Mouse (Mus musculus) embryonic stem cell, embryonic (primary cell): ENCODE results near the gene Fam187b.

Source experiments
- CTCF ChIA-PET, 4 experiments: fragments of 300-600 bp in 2 of 4; fragments of 350-600 bp in 2 of 4; sonication (Branson Sonifier 250); formaldehyde crosslinking; loops; one replicate each; lab custom pipeline; 2022; ENCODE audit warnings: inconsistent platforms in 2 of 4; lab: Charles Lee
- POLR2A ChIA-PET, 4 experiments: fragments of 300-600 bp in 2 of 4; fragments of 350-600 bp in 2 of 4; sonication (Branson Sonifier 250); formaldehyde crosslinking; loops; one replicate each; lab custom pipeline; 2022; ENCODE audit warnings: antibody characterized with exemption in 4 of 4, inconsistent platforms in 1 of 4; lab: Charles Lee

Gene Fam187b

DNA sequence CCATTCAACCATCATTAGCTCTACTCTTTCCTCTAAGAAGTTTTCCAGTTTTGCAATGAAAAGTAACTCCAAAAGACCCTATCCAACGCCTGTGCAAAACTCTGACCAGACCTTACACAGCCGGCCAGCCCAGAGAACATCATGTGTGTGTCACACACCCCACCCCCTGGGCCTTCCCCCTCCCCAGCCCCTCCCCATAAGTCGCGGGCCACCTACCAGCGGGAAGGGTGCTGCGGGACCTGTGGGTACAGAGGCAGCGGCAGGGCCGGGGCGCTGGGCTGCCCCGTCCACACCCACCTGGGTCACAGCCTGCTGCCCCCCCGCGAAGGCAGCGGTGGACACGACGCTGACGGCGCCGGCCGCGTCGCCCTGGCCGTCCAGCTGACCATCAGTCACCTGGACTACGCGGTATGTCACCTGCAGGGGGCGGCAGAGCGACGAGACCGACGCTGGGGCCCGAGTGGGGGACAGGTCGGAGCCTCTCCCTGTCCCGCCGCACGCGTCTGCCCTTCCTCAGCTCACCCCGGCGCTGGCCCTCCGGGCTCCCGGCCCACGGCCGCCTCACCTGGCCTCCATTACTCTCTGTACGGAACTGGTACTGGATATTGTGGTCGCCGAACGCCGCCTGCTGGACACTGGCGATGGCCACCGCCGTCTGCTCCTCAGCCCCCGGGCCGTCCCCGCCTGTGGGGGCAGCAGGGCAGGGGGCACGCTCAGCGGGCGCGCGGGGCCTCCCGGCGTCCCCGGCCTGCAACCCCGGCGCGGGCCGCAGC lies 17.8 kb upstream of the Fam187b start:
- CTCF ChIA-PET, result interaction anchor here (0.6 to 3.7 kb wide), 20 partner anchors 10 to 1499 kb away, joined by 3 to 21 read pairs (median 6); partner anchors contain the start of genes Fam187b (in 2 of the 4), Lsr (in 2 of the 4), Ffar1 (in 1 of the 4) and Pmis2 (in 1 of the 4)
- POLR2A ChIA-PET, result interaction anchor here (0.6 to 6.0 kb wide), 34 partner anchors 8 to 319 kb away, joined by 3 to 30 read pairs (median 4); partner anchors contain the start of genes Fam187b (in 3 of the 4), Lsr (in 3 of the 4), Pmis2 (in 2 of the 4) and Hamp (in 1 of the 4)

DNA sequence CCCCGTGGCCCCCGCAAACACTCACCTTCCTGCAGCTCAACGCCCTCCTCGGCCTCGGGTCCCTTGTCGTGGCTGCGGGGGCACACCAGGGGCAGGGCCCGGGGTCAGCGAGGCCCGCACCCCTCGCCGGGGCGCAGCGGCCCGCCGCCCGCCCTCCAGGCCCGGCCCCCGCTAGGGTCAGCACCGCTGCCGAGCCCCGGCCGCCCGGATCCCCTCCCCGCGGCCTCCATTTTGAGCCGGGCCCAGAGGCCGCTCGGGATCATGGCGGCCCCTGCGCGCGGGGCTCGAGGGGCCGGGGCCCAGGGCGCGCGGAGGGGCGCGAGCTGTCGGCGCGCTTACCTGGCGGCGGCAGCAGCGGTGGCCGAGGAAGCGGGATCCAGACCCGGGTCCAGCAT lies 17.2 kb upstream of the Fam187b start:
- ChIA-PET POLR2A (interaction anchor here (0.5 to 6.0 kb wide), 43 partner anchors 9 to 351 kb away, joined by 3 to 30 read pairs (median 4); partner anchors contain the start of genes Fam187b (in 3 of the 4), Lsr (in 3 of the 4), Gramd1a (in 1 of the 4) and Hamp (in 1 of the 4)), CTCF (interaction anchor here (0.5 to 3.7 kb wide), 17 partner anchors 11 to 455 kb away, joined by 3 to 21 read pairs (median 6); partner anchors contain the start of genes Fam187b (in 3 of the 4) and Lsr (in 3 of the 4))

DNA sequence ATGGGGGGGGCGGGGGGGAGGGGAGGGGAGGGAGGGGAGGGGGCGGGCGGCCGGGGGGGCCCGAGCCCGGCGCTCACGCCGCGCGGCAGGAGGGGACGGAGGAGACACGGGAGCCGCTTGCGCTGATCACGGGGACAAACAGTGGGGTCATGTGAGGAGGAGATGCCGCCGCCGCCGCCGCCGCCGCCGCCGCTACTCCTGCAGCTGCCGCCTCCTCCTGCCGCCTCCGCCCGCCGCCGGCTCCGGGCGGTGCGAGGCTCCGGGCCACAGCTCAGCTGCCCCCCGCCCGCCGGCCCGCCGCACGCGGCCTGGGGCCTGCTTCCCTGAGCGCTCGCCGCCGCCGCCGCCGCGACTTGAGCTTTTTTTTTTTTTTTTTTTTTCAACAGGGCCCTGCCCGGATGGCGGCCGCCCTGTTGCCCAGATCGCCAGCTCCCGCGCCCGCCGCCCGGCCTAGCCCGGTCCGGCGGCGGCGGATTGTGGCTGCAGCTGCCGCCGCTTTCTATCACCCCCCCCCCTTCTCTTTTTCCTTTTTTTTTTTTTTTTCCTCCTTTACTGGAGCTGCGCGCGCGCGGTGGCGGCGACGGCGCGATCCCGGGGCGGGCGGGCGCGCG lies 16.7 kb upstream of the Fam187b start, which contains the start of gene Usf2:
Gene Usf2, minus strand, starts transcription at position 48 of the 611 bp plus-strand sequence.
- CTCF ChIA-PET, result interaction anchor here (0.5 to 3.7 kb wide), 20 partner anchors 8 to 455 kb away, joined by 3 to 21 read pairs (median 4); partner anchors contain the start of genes Fam187b (in 3 of the 4), Lsr (in 3 of the 4) and Tmem147 (in 1 of the 4)
- POLR2A ChIA-PET, result interaction anchor here (0.5 to 6.0 kb wide), 52 partner anchors 8 to 723 kb away, joined by 3 to 30 read pairs (median 4); partner anchors contain the start of genes Fam187b (in 3 of the 4), Lsr (in 3 of the 4), Gramd1a (in 1 of the 4) and Hamp (in 1 of the 4)

DNA sequence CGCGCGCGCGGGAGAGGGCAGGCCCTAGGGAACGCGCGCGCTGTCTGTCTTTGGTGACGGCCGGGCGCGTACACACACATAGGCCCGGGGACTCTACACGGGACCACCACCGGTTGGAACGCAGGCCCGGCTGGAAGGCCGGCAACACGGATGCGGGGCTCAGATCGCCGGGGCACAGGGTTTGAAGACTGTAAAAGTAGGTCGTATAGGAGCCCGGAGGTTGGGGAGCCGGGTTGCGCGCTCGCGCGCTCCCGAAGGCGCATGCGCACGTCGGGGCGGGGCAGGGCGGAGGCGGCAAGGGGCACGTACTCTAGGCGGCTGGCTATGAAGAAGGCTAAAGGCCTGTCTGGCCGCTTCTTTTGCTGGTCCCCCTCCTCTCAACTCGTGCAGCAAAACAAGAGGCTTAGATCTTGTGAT lies 16.2 kb upstream of the Fam187b start:
- POLR2A ChIA-PET, result interaction anchor here (0.6 to 6.0 kb wide), 40 partner anchors 8 to 724 kb away, joined by 3 to 30 read pairs (median 4); partner anchors contain the start of genes Fam187b (in 2 of the 4), Lsr (in 2 of the 4) and Gramd1a (in 1 of the 4)

DNA sequence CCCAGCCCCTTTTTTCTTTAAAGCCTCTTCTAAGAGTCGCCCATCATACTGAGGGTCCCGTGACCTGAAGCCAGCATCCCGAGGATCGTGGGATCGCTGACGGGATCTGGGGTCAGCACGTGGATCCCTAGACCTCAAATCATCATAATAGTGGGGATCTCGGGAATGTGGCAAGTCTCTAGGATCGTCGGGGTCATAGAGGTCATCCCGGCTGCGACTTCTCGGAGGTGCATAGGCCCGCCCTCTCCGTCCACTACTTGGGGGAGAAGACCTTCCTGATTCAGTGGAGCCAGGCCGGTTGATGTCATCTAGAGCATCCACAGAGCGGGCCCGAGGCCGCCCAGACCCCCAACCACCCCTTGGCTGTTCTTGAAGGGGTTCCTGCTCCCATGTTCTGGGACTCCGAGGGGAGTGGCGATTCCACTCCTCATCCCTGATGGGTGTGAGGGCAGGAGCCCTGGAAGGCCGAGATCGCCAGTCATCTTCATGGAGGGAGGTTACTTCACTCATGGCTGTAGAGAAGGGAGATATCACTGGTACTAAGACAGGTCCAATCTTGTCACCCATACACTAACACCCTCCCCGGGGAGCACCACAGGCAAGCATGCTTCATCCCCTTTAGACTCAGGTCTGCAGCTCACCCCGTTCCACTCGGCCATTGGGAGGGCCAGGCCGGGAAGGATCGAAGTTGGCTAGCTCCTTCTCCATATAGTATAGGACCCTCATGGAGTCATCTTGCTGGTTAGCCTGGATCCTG lies 15.3 kb upstream of the Fam187b start:
- ChIA-PET CTCF (interaction anchor here in 3 of 4 experiments (0.6 to 1.4 kb wide), 3 partner anchors 15 to 742 kb away, joined by 3 to 4 read pairs (median 3); partner anchors contain the start of genes Fam187b (in 1 of the 3) and Lsr (in 1 of the 3)), POLR2A (interaction anchor here in 2 of 4 experiments (0.7 to 3.3 kb wide), 6 partner anchors 9 to 166 kb away, joined by 3 to 13 read pairs (median 5); partner anchors contain the start of genes Fam187b (in 1 of the 2) and Lsr (in 1 of the 2))

More for the DNA sequence above, 16.2 kb upstream of the Fam187b start:
- CTCF ChIA-PET, result interaction anchor here (0.6 to 3.7 kb wide), 15 partner anchors 8 to 228 kb away, joined by 3 to 21 read pairs (median 5); partner anchors contain the start of genes Fam187b (in 3 of the 4), Lsr (in 3 of the 4) and Tmem147 (in 1 of the 4)

DNA sequence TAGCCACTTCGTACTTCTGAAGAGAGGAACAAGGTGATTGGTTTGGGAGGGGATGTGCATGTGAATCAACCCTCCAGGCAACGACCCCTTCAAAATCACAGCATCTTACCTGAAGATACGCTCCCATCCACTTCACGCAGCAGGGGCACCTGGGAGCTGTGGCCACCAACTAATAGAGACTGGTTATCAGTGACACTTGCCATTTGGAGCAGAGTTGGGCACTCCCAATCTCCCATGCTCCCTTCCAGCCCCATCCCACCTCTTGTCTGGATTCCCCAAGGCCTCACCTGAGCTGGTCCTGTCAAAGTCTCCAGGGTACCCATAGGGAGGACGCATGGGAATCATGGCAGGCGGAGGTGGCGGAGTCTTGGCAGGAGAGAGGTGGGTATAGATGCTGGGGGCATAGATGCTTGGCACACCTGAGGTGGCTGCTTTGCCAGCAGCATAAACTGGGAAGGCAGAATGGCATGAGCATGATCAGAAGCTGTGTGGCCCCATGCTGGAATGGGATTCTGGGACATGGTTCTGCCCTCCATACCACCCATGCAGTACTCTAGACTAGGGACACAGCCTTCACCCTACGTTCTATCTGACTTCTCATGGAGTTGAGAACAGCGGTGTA lies 14.6 kb upstream of the Fam187b start:
- CTCF ChIA-PET, result interaction anchor here in 2 of 4 experiments (0.6 to 0.9 kb wide), 2 partner anchors 15 to 742 kb away, joined by 3 read pairs; partner anchors contain the start of genes Fam187b (in 1 of the 2) and Lsr (in 1 of the 2)
- POLR2A ChIA-PET, result interaction anchor here in 2 of 4 experiments (0.7 to 3.3 kb wide), 5 partner anchors 8 to 114 kb away, joined by 3 to 13 read pairs (median 4); partner anchors contain the start of genes Fam187b (in 1 of the 2) and Lsr (in 1 of the 2)

DNA sequence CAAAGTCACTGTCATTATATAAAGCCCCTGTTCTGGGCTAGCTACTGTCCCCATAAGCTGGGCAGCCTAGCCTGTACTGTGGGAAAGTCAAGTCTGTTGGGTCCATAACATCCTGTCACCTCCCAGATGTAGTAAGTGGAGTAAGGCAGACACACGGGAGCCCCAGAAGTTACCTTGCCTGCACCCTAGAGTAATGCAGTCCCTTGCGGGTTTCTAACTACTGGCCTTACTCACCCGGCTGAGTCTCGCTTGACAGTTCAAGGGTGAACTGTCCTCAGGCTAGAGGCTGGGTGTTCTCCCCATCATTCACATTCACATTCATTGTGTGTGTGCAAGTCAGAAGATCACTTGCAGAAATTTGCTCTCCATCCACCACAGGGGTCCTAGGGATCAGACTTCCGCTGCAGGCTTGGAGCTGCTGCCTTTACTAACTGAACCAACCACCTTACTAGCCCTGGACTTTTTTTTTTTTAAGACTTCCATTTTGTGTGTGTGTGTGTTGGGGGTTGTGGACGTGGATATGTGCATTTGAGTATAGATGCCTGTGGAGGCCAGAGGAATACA lies 13.7 kb upstream of the Fam187b start:
- POLR2A ChIA-PET, result interaction anchor here in 2 of 4 experiments (0.6 to 3.3 kb wide), 12 partner anchors 8 to 242 kb away, joined by 3 to 13 read pairs (median 3); partner anchors contain the start of genes Fam187b (in 2 of the 2), Lsr (in 2 of the 2) and Krtdap (in 1 of the 2)
- CTCF ChIA-PET, result interaction anchor here in 1 of 4 experiments (0.6 to 1.0 kb wide), 2 partner anchors 14 to 48 kb away, joined by 3 to 4 read pairs; partner anchors contain the start of gene Fam187b

GRCm38 (mm10) chr7:30962862-30963261 lies 10.7 kb upstream of the Fam187b start:
- ChIA-PET POLR2A (interaction anchor here in 1 of 4 experiments (1.0 kb wide), 1 partner anchor 11 kb away, joined by 4 read pairs; the partner anchor contains the start of gene Fam187b), CTCF (interaction anchor here in 1 of 4 experiments (0.6 kb wide), 1 partner anchor 657 kb away, joined by 3 read pairs; no protein-coding TSS in a partner anchor)

GRCm38 (mm10) chr7:30964366-30964765 lies 9.2 kb upstream of the Fam187b start:
- ChIA-PET POLR2A (interaction anchor here in 2 of 4 experiments (1.1 to 4.2 kb wide), 4 partner anchors 8 to 11 kb away, joined by 4 to 21 read pairs (median 4); partner anchors contain the start of genes Lsr (in 1 of the 2) and Usf2 (in 1 of the 2)), CTCF (interaction anchor here in 3 of 4 experiments (0.6 to 1.2 kb wide), 4 partner anchors 9 to 114 kb away, joined by 3 to 4 read pairs (median 3); partner anchors contain the start of gene Fam187b (in 1 of the 3))

DNA sequence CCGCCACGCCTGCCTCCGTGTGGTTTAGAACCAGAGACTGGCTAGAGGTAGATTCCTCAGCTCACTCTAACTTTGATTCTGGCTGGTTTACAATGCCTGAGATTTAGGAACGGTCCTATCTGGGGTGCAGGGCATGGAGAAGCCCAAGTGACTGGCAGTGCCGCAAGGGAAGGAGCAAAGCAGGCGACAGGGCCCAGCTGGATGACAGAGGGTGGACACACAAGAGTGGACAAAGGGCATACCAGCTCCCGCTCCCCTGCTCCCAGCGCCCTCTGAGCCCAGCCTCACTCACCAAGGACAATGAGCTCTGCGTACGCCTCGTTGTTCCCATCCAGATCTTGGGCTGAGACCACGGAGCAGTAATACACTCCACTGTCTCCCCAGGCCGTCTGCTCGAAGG lies 7.9 kb upstream of the Fam187b start:
- CTCF ChIA-PET, result interaction anchor here in 3 of 4 experiments (0.6 to 1.2 kb wide), 6 partner anchors 8 to 188 kb away, joined by 3 to 4 read pairs (median 3); partner anchors contain the start of gene Fam187b (in 1 of the 3)
- POLR2A ChIA-PET, result interaction anchor here in 2 of 4 experiments (4.2 to 4.3 kb wide), 2 partner anchors 10 to 11 kb away, joined by 21 to 30 read pairs; partner anchors contain the start of gene Usf2 (in 2 of the 2)

GRCm38 (mm10) chr7:30966657-30967056 lies 6.9 kb upstream of the Fam187b start:
- POLR2A ChIA-PET, result interaction anchor here in 2 of 4 experiments (0.9 to 4.3 kb wide), 3 partner anchors 11 to 12 kb away, joined by 3 to 30 read pairs (median 21); partner anchors contain the start of gene Usf2 (in 2 of the 2)

DNA sequence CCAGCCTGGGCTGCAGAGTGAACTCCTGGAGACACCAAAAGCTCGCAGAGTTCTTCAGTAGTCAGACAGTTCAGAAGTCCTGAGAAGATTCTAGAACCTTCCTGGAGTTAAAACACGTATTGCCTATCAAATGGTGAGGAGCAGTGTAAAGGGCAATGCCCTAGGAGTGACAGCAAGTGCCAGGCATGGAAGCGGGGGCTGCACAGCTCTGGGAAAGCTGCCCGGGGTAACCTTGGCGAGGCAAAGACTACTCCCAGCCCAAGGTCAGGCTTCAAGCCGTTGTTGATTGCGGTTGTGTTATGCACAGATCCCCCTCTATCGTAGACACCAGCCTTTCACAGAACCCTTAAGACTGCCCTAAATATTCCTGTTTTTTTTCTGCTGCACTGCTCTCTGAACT lies 5.0 kb upstream of the Fam187b start:
- POLR2A ChIA-PET, result interaction anchor here in 2 of 4 experiments (0.5 to 4.3 kb wide), 5 partner anchors 8 to 797 kb away, joined by 3 to 30 read pairs (median 4); partner anchors contain the start of gene Usf2 (in 1 of the 2)
- CTCF ChIA-PET, result no interaction called here

More at GRCm38 (mm10) chr7:30966657-30967056, 6.9 kb upstream of the Fam187b start:
- CTCF ChIA-PET, result interaction anchor here in 2 of 4 experiments (0.5 to 0.6 kb wide), 2 partner anchors 55 to 156 kb away, joined by 3 to 6 read pairs; no protein-coding TSS in a partner anchor

DNA sequence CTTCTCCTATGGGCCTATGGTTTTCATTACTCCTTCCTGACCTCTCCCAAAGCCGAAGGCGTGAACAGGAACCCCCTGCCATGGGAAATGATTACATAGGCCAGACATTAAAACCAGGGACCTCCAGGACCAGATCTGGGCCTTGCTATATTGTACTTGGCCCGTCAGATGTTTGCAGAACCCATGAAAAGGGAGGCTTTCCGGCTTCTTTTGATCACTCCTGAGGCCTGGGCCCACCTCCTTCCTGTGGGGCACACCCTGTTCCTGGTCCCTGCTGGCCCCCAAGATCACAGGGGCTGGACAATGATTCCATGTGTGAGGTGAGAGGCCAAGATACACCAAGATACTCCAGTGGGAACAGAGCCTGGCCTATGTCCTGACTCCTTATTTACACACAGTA lies 4.4 kb upstream of the Fam187b start:
- POLR2A ChIA-PET, result interaction anchor here in 2 of 4 experiments (0.5 to 4.3 kb wide), 5 partner anchors 9 to 133 kb away, joined by 3 to 30 read pairs (median 4); partner anchors contain the start of gene Usf2 (in 2 of the 2)
- CTCF ChIA-PET, result interaction anchor here in 2 of 4 experiments (0.7 to 0.9 kb wide), 2 partner anchors 128 to 362 kb away, joined by 4 to 16 read pairs; no protein-coding TSS in a partner anchor

GRCm38 (mm10) chr7:30971901-30972300 lies 1.7 kb upstream of the Fam187b start:
- ChIA-PET POLR2A (interaction anchor here in 2 of 4 experiments (0.5 to 3.9 kb wide), 8 partner anchors 11 to 806 kb away, joined by 3 to 19 read pairs (median 4); partner anchors contain the start of gene Usf2 (in 1 of the 2)), CTCF (interaction anchor here in 2 of 4 experiments (1.3 to 3.0 kb wide), 5 partner anchors 16 to 113 kb away, joined by 3 to 21 read pairs (median 3); partner anchors contain the start of genes Usf2 (in 2 of the 2) and Lgi4 (in 1 of the 2))
